Mouse (Mus musculus): ENCODE data around the gene Ttll6. TPM values are rescaled to one million over a fixed set of nuclear protein-coding genes. Genes with fewer than 3 reads are reported as not detected.

Ttll6 gene
- total and polyA plus RNA-seq, 2 experiments from 2014 or later, result 0.23 to 0.52 TPM

DNA sequence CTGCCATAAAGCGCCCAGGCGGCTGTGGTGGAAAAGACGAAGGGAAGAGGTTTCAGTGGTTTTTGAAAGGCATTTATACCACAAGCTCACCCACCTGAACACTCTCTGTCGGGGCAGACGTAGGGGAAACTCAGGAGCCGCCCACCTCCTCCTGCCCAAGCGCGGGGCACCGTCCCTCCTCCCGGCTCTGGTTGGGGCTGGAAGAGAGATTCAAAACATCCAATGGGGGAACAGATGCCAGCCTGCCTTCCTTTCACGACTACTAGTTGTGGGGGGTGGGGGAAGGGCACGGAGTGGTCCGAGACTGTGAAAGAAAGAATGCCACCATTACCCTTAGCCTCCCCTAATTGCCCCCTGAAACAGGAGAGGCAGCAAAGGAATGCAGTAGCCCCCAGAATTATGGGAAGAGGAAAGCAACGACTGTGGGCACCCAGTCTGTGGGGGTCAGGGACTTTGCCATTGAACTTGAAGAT is 66.6 kb downstream of the Ttll6 start:
- DNase-seq (ENCODE audit: low spot score), result no peak
- Histone ChIP-seq H3K9ac (replicated peaks; ENCODE audit: low read length) (no peak overlapping the region), H3K36me3 (ENCODE audit: insufficient read depth, low read length) (no peaks in the 10 kb centered on the region), H3K4me3 (ENCODE audit: low read length) (no peak overlapping the region), H3K9me3 (ENCODE audit: low read length) (peaks cover 3% of the 10 kb centered on the region; the same call in 1 of the 2 replicates), H3K27ac (no peak overlapping the region), H3K27me3 (ENCODE audit: insufficient read depth, low read length) (peaks cover 97% of the 10 kb centered on the region), H3K4me1 (ENCODE audit: insufficient read depth, low read length) (no peaks in the 10 kb centered on the region), H3K4me2 (ENCODE audit: low read depth, low read length) (no peak overlapping the region)
- TF ChIP-seq CTCF (IDR thresholded peaks at IDR 0.05; ENCODE audit: low read depth), result no peak
- ATAC-seq, result no peak
- under 1% methylated on average over 14 of the region's 14 CpGs for WGBS

DNA sequence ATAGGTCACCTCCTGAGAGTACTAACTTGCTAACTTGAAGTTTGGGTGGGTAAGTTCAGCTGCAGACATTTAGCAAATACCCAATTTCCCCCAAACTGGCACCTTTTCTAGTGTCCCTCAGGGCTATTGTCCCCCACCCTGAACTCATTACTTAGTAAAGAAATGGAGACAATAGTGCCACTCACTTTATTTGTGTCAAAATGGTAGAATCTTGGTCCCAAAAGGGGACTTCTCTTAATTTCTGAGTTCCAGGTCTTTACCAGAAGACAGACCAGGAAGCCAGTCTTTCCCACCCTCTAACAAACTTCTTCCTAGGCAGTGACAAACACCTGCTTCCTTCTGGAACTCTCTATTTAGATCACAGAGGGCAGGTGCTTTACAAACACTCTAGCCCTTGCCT is 68.2 kb downstream of the Ttll6 start:
- Histone ChIP-seq H3K9ac (replicated peaks; ENCODE audit: low read length) (no peak overlapping the region), H3K4me2 (ENCODE audit: low read depth, low read length) (no peak overlapping the region), H3K9me3 (ENCODE audit: low read length) (peaks cover 3% of the 10 kb centered on the region; the same call in 1 of the 2 replicates), H3K36me3 (ENCODE audit: insufficient read depth, low read length) (no peaks in the 10 kb centered on the region), H3K4me1 (ENCODE audit: insufficient read depth, low read length) (no peaks in the 10 kb centered on the region), H3K4me3 (ENCODE audit: low read length) (no peak overlapping the region), H3K27me3 (ENCODE audit: insufficient read depth, low read length) (peaks cover 96% of the 10 kb centered on the region), H3K27ac (no peak overlapping the region)
- TF ChIP-seq CTCF (IDR thresholded peaks at IDR 0.05; ENCODE audit: low read depth), result no peak
- DNase-seq (ENCODE audit: low spot score) (no peak), ATAC-seq (no peak)

DNA sequence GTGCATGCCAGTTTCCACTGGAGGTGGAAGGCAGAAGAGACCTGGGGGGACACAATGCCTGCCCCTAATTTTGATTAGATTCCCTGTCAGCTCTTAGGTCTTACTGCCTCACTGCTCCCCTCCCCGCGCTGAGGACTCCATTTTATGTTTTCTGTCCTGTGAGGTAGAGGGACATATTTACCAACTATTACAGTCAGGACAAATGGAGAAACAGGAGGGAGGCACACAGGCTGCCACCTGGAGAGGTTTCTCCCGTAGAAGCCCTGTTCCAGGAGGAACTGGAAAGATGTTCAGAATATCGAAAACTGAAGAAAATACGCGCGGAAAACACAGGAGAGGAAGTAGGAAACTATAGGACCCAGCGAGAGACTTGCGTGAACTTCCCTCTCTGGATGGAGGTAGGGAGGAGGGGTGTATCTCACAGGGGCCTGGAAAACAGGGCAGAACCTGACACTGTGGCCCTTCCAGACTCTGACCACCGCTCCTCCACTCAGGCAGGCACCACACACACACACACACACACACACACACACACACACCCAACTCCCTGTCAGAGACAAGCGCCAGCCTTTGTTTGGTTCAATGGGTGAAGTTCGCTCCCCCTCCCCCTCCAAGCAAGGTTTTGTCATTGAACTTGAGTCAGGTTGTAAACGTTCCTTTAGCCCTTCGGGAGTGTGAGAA is 69.0 kb downstream of the Ttll6 start:
- Histone ChIP-seq H3K27ac (no peak overlapping the region), H3K9me3 (ENCODE audit: low read length) (peaks cover 3% of the 10 kb centered on the region; the same call in 1 of the 2 replicates), H3K27me3 (ENCODE audit: insufficient read depth, low read length) (peaks cover 96% of the 10 kb centered on the region), H3K9ac (replicated peaks; ENCODE audit: low read length) (no peak overlapping the region), H3K4me1 (ENCODE audit: insufficient read depth, low read length) (no peaks in the 10 kb centered on the region), H3K4me2 (ENCODE audit: low read depth, low read length) (no peak overlapping the region), H3K36me3 (ENCODE audit: insufficient read depth, low read length) (no peaks in the 10 kb centered on the region), H3K4me3 (ENCODE audit: low read length) (no peak overlapping the region)
- WGBS, result under 1% methylated on average over 14 of the region's 14 CpGs
- DNase-seq (ENCODE audit: low spot score), result no peak
- no peak for ATAC-seq
- no peak for TF ChIP-seq CTCF (IDR thresholded peaks at IDR 0.05; ENCODE audit: low read depth)

DNA sequence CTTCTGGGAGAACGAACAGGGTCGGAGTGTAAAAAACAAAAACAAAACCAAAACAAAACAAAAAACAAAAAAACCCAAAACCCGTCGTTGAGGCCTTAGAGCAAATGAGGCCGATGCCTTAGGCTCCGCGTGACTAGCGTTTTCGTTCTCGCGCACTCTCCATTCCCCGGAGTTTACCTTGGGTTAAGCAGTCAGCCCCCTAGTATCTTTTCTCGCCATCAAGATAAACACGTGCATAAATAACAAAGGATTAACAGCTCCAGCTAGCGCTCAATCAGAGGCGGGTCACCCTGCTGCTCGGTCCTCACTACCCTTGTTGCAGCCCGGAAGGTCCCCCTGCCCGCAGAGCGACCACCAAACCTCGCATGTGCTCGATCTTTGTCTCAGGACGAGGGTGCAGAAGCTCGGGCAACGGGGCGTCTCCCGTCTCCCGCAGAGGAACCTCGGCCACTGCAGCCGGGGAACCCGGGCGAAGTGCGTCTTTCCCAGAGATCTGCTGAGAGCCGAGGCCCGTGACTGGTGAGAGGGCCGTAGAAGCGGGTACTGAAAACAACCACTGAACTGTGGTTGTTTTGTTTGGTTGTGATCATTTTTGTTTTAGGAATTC is 69.7 kb downstream of the Ttll6 start:
- no peak overlapping the region for H3K4me3 ChIP-seq (ENCODE audit: low read length)

DNA sequence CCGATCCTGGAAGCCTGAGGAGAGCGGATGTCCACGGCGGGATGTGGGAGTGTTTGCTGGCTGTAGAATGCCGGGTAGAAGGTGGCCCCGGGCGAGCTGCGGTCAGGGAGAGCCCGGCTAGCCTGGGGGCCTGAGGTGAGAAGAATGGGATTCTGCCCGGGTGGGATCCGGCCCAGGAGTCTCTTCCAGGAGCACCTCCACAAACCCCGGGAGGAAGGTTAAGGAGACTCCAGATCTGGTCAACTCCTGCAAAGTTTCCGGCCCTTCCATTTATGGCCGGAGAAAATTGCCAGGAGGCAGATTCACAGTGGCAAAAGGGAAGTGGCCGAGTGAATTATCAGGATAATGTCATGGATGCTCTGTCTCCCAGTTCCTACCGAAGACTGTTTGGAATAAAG is 70.2 kb downstream of the Ttll6 start:
- DNase-seq (ENCODE audit: low spot score) (no peak), ATAC-seq (no peak)
- 1% methylated on average over 16 of the region's 16 CpGs for WGBS
- Histone ChIP-seq H3K4me2 (ENCODE audit: low read depth, low read length) (no peak overlapping the region), H3K9me3 (ENCODE audit: low read length) (peaks cover 3% of the 10 kb centered on the region; the same call in 1 of the 2 replicates), H3K36me3 (ENCODE audit: insufficient read depth, low read length) (no peaks in the 10 kb centered on the region), H3K9ac (replicated peaks; ENCODE audit: low read length) (no peak overlapping the region), H3K27ac (no peak overlapping the region), H3K4me3 (ENCODE audit: low read length) (no peak overlapping the region), H3K27me3 (ENCODE audit: insufficient read depth, low read length) (peaks cover 97% of the 10 kb centered on the region), H3K4me1 (ENCODE audit: insufficient read depth, low read length) (no peaks in the 10 kb centered on the region)
- TF ChIP-seq CTCF (IDR thresholded peaks at IDR 0.05; ENCODE audit: low read depth), result no peak

More for the DNA sequence above, 69.7 kb downstream of the Ttll6 start:
- Histone ChIP-seq H3K9ac (replicated peaks; ENCODE audit: low read length) (no peak overlapping the region), H3K9me3 (ENCODE audit: low read length) (peaks cover 3% of the 10 kb centered on the region; the same call in 1 of the 2 replicates), H3K36me3 (ENCODE audit: insufficient read depth, low read length) (no peaks in the 10 kb centered on the region), H3K4me2 (ENCODE audit: low read depth, low read length) (no peak overlapping the region), H3K27me3 (ENCODE audit: insufficient read depth, low read length) (peaks cover 96% of the 10 kb centered on the region), H3K27ac (no peak overlapping the region), H3K4me1 (ENCODE audit: insufficient read depth, low read length) (no peaks in the 10 kb centered on the region)
- no peak for TF ChIP-seq CTCF (IDR thresholded peaks at IDR 0.05; ENCODE audit: low read depth)
- DNase-seq (ENCODE audit: low spot score) (no peak), ATAC-seq (no peak)
- under 1% methylated on average over 37 of the region's 37 CpGs for WGBS

DNA sequence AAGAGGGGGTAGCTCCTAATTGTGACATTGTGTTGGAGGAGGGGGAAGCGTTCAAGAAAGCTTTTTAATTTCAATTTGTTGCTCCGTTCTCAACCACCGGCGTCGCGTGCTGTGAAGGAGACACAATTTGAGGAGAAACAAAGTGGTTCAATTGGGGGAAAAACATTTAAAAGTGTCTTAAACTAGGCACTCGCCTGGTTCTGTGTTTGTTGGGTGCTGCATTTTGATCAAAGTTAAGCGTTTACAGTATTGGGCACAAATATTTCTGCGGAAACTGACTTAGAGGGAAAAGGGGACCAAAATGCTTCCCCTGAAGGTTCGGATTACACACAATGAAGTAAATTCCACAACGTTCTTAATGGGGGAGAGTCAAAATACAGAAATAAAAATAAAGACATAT is 70.8 kb downstream of the Ttll6 start:
- TF ChIP-seq CTCF (IDR thresholded peaks at IDR 0.05; ENCODE audit: low read depth), result no peak
- peaks cover 3% of the 10 kb centered on the region; the same call in 1 of the 2 replicates for H3K9me3 ChIP-seq (ENCODE audit: low read length)
- no peak overlapping the region for H3K27ac ChIP-seq
- ATAC-seq (no peak), DNase-seq (ENCODE audit: low spot score) (no peak)
- H3K36me3 ChIP-seq (ENCODE audit: insufficient read depth, low read length), result no peaks in the 10 kb centered on the region
- H3K9ac ChIP-seq (replicated peaks; ENCODE audit: low read length), result no peak overlapping the region
- peaks cover 95% of the 10 kb centered on the region for H3K27me3 ChIP-seq (ENCODE audit: insufficient read depth, low read length)
- no peak overlapping the region for H3K4me2 ChIP-seq (ENCODE audit: low read depth, low read length)
- no peak overlapping the region for H3K4me3 ChIP-seq (ENCODE audit: low read length)
- WGBS, result 2% methylated on average over 11 of the region's 11 CpGs
- no peaks in the 10 kb centered on the region for H3K4me1 ChIP-seq (ENCODE audit: insufficient read depth, low read length)

All from hindbrain, postnatal 0 days (tissue).